Mouse (Mus musculus) heart, adult 18-20 months (tissue): Measurements from ENCODE around the gene Dnajc13. TPM values are rescaled to one million over a fixed set of nuclear protein-coding genes. Genes with fewer than 3 reads are reported as not detected.
A peak's percentile ranks its signal among the peaks of the same experiment; 100 is the strongest.

Experiments
- DNase-seq, 2 experiments: peaks; one replicate each; pipeline ENCODE4 v3.0.0; 2021 to 2022; ENCODE audit warnings: mixed read lengths in 1 of 2
- total RNA-seq, 2 experiments: library from RNA; stranded (reverse); gene quantifications; 2 replicates each; pipeline ENCODE4 v1.2.3; 2021

Dnajc13 gene
- total RNA-seq, 2 experiments from 2014 or later, result 32.5 to 33.3 TPM

GRCm38 (mm10) chr9:104123101-104123500 is 139.6 kb downstream of the Dnajc13 start:
- no peak for DNase-seq

- no peak for DNase-seq
These were observed 153.6 kb downstream of the Dnajc13 start for GRCm38 (mm10) chr9:104109151-104109550.

- peak; percentile 21 to 41 for DNase-seq
These were observed 154.1 kb downstream of the Dnajc13 start for GRCm38 (mm10) chr9:104108571-104109143.

- peak; percentile 38 to 41 for DNase-seq
These were observed 155.2 kb downstream of the Dnajc13 start for GRCm38 (mm10) chr9:104107482-104107881.

- no peak for DNase-seq
These were observed 155.8 kb downstream of the Dnajc13 start for GRCm38 (mm10) chr9:104106930-104107329.

GRCm38 (mm10) chr9:104104986-104105385 is 157.7 kb downstream of the Dnajc13 start:
- DNase-seq, result no peak

- DNase-seq, result no peak
These were observed 159.8 kb downstream of the Dnajc13 start for GRCm38 (mm10) chr9:104102901-104103300.

GRCm38 (mm10) chr9:104102301-104102700 is 160.4 kb downstream of the Dnajc13 start:
- DNase-seq, result peak; percentile 48 to 64

GRCm38 (mm10) chr9:104101458-104101857 is 161.3 kb downstream of the Dnajc13 start:
- peak in 1 of 2 experiments; percentile 28 for DNase-seq

Other genes with a start within 250 kb of the Dnajc13 start
- not detected for gene Gm28305, start 222.3 kb downstream of the Dnajc13 start, total RNA-seq
- 10 to 100 TPM; 14.9 to 15.4 TPM for gene Uba5, start 199.8 kb downstream of the Dnajc13 start, total RNA-seq
- gene Acad11, start 199.6 kb downstream of the Dnajc13 start, total RNA-seq, result 100 to 1,000 TPM; 120 to 136 TPM
- 1 to 10 TPM; 1.8 to 1.9 TPM for gene Ackr4, start 136.0 kb downstream of the Dnajc13 start, total RNA-seq
- under 1 TPM; 0.10 to 0.23 TPM for gene Acpp, start 74.8 kb upstream of the Dnajc13 start, total RNA-seq